Mouse (Mus musculus) G1E (cell line): ENCODE data around the gene Zfp874b.

Experiments
- CTCF ChIP-seq: IDR thresholded peaks from 2 replicates; pipeline ENCODE4 v1.5.1; 2012; ENCODE audit warnings: low read depth, low read length, inconsistent platforms, mixed read lengths
- GATA1 ChIP-seq: IDR thresholded peaks from 2 replicates; pipeline ENCODE4 v1.6.1; 2012; ENCODE audit warnings: borderline replicate concordance, low read length, inconsistent platforms, mixed read lengths
- GATA2 ChIP-seq: IDR thresholded peaks from 2 replicates; pipeline ENCODE4 v1.6.1; 2012; ENCODE audit warnings: low read depth, low read length, inconsistent platforms, borderline replicate concordance
- POLR2AphosphoS5 ChIP-seq: IDR thresholded peaks from 2 replicates; pipeline ENCODE4 v1.6.1; 2012; ENCODE audit warnings: low read depth, low read length, inconsistent platforms; ENCODE audit not compliant: insufficient replicate concordance
- TAL1 ChIP-seq: conservative IDR thresholded peaks from 2 replicates; pipeline ENCODE4 v1.6.1; 2012; ENCODE audit warnings: low read depth, low read length, inconsistent platforms, mixed read lengths

- TF ChIP-seq CTCF: no peak
- no peak for TF ChIP-seq GATA1
- TF ChIP-seq TAL1: peak; percentile 79
- no peak for TF ChIP-seq GATA2
- no peak for TF ChIP-seq POLR2AphosphoS5
Observed at GRCm38 (mm10) chr13:67469274-67469673, 14.8 kb downstream of the Zfp874b start.
